In the genomic region with DNA sequence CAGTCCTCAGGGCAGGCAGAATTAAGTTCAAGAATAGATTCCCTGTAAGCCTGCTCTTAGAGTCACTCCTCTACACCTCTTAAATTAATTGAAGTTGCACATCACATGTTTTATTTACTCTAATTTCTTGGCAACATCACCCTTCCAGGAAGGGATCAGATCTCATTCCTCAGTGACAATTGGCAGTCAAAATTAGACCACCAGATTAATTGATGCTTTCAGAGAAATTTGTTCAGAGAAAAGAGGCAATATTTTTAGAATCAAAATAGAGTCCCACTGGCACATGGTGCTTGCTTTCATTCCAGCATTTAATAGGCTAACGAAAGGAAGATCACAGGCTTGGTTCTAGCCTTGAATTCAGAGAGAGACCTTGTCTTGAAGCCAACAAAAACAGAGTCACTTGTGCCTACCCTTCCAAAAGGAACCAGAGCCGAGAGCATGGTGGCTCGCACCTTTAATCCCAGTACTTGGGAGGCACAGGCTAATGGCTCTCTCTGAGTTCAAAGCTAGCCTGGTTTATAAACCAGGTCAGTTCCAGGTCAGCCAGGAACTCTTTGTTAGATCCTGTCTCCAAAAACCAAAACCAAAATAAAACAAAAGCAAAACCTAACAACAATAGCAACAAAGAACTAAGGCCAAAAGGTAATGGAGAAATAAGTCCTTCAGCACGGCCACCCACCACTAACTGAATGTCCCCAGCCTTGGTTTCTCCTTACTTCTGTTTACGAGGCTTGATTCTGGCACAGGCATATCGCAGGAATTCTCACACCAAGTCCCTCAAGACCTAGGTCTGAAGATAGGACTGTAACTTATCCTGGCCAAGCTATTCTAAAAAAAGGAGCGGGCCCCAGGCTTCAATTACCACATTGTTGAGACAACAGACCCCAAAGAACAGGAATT, we compare ENCODE assay signal across 19 mouse cellular contexts. TPM values are rescaled to one million over a fixed set of nuclear protein-coding genes. Genes with fewer than 3 reads are reported as not detected.
DNase-seq lines count a peak whose midpoint lies in the region; ATAC-seq lines count a peak whose summit lies in the region.
"Had no signal": no experiment of that assay in that cellular context is flagged by ENCODE, and none has a peak within 500 bp of the region (broad histone marks: within the 10 kb centered on the region; RNA-seq: fewer than 3 reads in every experiment).

No protein-coding gene starts in this region.

- H3K27ac ChIP-seq in heart, embryonic 10.5 days, result peak overlapping the region; percentile 30; the same call in 1 of the 2 replicates
- no peak overlapping the region for H3K27ac ChIP-seq in midbrain, embryonic 11.5 days (ENCODE audit: low read depth, low read length)
- no peak overlapping the region for H3K27ac ChIP-seq in midbrain, embryonic 10.5 days (replicated peaks)
- H3K27ac ChIP-seq in embryonic facial prominence, embryonic 13.5 days, result 0 out of 2 replicates have a peak overlapping the region, but pooled peaks have one; percentile 8
- H3K27ac ChIP-seq: hindbrain, embryonic 13.5 days; liver, embryonic 14.5 days; neural tube, embryonic 15.5 days had no signal

- peaks cover 16% of the 10 kb centered on the region for H3K4me1 ChIP-seq in heart, embryonic 10.5 days
- H3K4me1 ChIP-seq in midbrain, embryonic 11.5 days (ENCODE audit: control insufficient read depth, insufficient read depth, low read length), result no peaks in the 10 kb centered on the region
- H3K4me1 ChIP-seq in midbrain, embryonic 10.5 days, result no peaks in the 10 kb centered on the region
- H3K4me1 ChIP-seq in embryonic facial prominence, embryonic 13.5 days, result peaks cover 15% of the 10 kb centered on the region
- H3K4me1 ChIP-seq: neural tube, embryonic 15.5 days had no signal

- H3K4me3 ChIP-seq in heart, embryonic 10.5 days, result no peak overlapping the region
- no peak overlapping the region for H3K4me3 ChIP-seq in midbrain, embryonic 11.5 days (ENCODE audit: low read depth, low read length)
- H3K4me3 ChIP-seq in midbrain, embryonic 10.5 days, result no peak overlapping the region
- H3K4me3 ChIP-seq in embryonic facial prominence, embryonic 13.5 days, result no peak overlapping the region
- H3K4me3 ChIP-seq: hindbrain, embryonic 13.5 days; neural tube, embryonic 15.5 days had no signal

- no peak for ATAC-seq in midbrain, embryonic 11.5 days (ENCODE audit: low FRiP score)
- ATAC-seq in embryonic facial prominence, embryonic 13.5 days (ENCODE audit: insufficient number of reproducible peaks, insufficient read depth, low FRiP score, low TSS enrichment, low read depth), result no peak
- ATAC-seq: CD4-positive, CD25-positive, alpha-beta regulatory T cell, adult 4 months; forebrain, postnatal 0 days; intestine, postnatal 0 days had no signal

- H3K9me3 ChIP-seq in heart, embryonic 10.5 days, result no peaks in the 10 kb centered on the region
- H3K9me3 ChIP-seq in midbrain, embryonic 11.5 days (ENCODE audit: control insufficient read depth, low read length), result no peaks in the 10 kb centered on the region
- no peaks in the 10 kb centered on the region for H3K9me3 ChIP-seq in midbrain, embryonic 10.5 days (replicated peaks)
- no peaks in the 10 kb centered on the region for H3K9me3 ChIP-seq in embryonic facial prominence, embryonic 13.5 days
- H3K9me3 ChIP-seq: hindbrain, embryonic 13.5 days; neural tube, embryonic 15.5 days had no signal

- no peak overlapping the region for H3K4me2 ChIP-seq in midbrain, embryonic 11.5 days
- no peak overlapping the region for H3K4me2 ChIP-seq in embryonic facial prominence, embryonic 13.5 days
- H3K4me2 ChIP-seq: hindbrain, embryonic 13.5 days; neural tube, embryonic 15.5 days had no signal

- no peaks in the 10 kb centered on the region for H3K27me3 ChIP-seq in heart, embryonic 10.5 days (ENCODE audit: insufficient read depth, poor library complexity, severe bottlenecking)
- H3K27me3 ChIP-seq in midbrain, embryonic 11.5 days (ENCODE audit: control insufficient read depth, insufficient read depth, low read length), result no peaks in the 10 kb centered on the region
- H3K27me3 ChIP-seq in midbrain, embryonic 10.5 days (ENCODE audit: low read depth, poor library complexity, severe bottlenecking), result no peaks in the 10 kb centered on the region
- H3K27me3 ChIP-seq in embryonic facial prominence, embryonic 13.5 days, result no peaks in the 10 kb centered on the region
- H3K27me3 ChIP-seq: hindbrain, embryonic 13.5 days; neural tube, embryonic 15.5 days had no signal

- DNase-seq in heart, embryonic 10.5 days (ENCODE audit: low spot score), result no peak
- DNase-seq in heart, adult 11 months, result no peak
- peak; percentile 60 for DNase-seq in midbrain, embryonic 11.5 days (ENCODE audit: low spot score, missing footprints)
- DNase-seq in midbrain, embryonic 10.5 days (ENCODE audit: low spot score), result no peak
- DNase-seq in skeletal muscle tissue, adult 2 months (ENCODE audit: low read depth, low spot score), result peak; percentile 45
- no peak for DNase-seq in right cerebral cortex, postnatal 14 days
- DNase-seq: cerebellum, adult 2 months; forebrain, postnatal 0 days; gastrocnemius, postnatal 14 days; kidney, postnatal 25 days; lung, postnatal 10 days; retina, postnatal 1 day; thymus, postnatal 14 days had no signal

- H3K9ac ChIP-seq in midbrain, embryonic 11.5 days (ENCODE audit: low read length), result no peak overlapping the region
- no peak overlapping the region for H3K9ac ChIP-seq in embryonic facial prominence, embryonic 13.5 days
- H3K9ac ChIP-seq: forebrain, postnatal 0 days; hindbrain, embryonic 13.5 days; liver, embryonic 14.5 days; neural tube, embryonic 15.5 days had no signal

- no peaks in the 10 kb centered on the region for H3K36me3 ChIP-seq in heart, embryonic 10.5 days
- no peaks in the 10 kb centered on the region for H3K36me3 ChIP-seq in midbrain, embryonic 11.5 days (ENCODE audit: control insufficient read depth, insufficient read depth, low read length)
- H3K36me3 ChIP-seq in midbrain, embryonic 10.5 days, result no peaks in the 10 kb centered on the region
- H3K36me3 ChIP-seq in embryonic facial prominence, embryonic 13.5 days, result no peaks in the 10 kb centered on the region
- H3K36me3 ChIP-seq: hindbrain, embryonic 13.5 days; neural tube, embryonic 15.5 days had no signal

- WGBS in heart, embryonic 10.5 days, result 43% methylated on average over 7 of the region's 7 CpGs
- 68% methylated on average over 7 of the region's 7 CpGs for WGBS in midbrain, embryonic 11.5 days
- 70% methylated on average over 7 of the region's 7 CpGs for WGBS in midbrain, embryonic 10.5 days
- WGBS in embryonic facial prominence, embryonic 13.5 days, result 42% methylated on average over 7 of the region's 7 CpGs

RNA-seq across cellular contexts. Expression of gene Kifc3, which starts 23.9 kb away (rescaled TPM):
- 13.9 and 15.3 TPM in 2 replicates for polyA plus RNA-seq in heart, embryonic 10.5 days (2016; fragmentation: Nextera tagmentation; extraction: Ambion mirVana)
- 2.3 and 3.6 TPM in 2 replicates for polyA plus RNA-seq in midbrain, embryonic 11.5 days (2014; fragmentation: Nextera tagmentation; extraction: Ambion mirVana)
- 4.1 and 5.2 TPM in 2 replicates for polyA plus RNA-seq in midbrain, embryonic 10.5 days (2016; fragmentation: Nextera tagmentation; extraction: Ambion mirVana)
- polyA plus RNA-seq in embryonic facial prominence, embryonic 13.5 days (2015; fragmentation: Nextera tagmentation; extraction: Ambion mirVana), result 10.6 and 12.2 TPM in 2 replicates
- polyA plus RNA-seq: CD4-positive, CD25-positive, alpha-beta regulatory T cell, adult 4 months had no signal

Comparison
In these comparisons a context has a peak if more than half of its experiments do, and no peak if none do; other contexts are left out.
1. DNase-seq: peak in midbrain, embryonic 11.5 days (single experiment) and skeletal muscle tissue, adult 2 months (single experiment); none in heart, embryonic 10.5 days (single experiment), heart, adult 11 months (single experiment), midbrain, embryonic 10.5 days (single experiment) and right cerebral cortex, postnatal 14 days (single experiment).
2. H3K27ac ChIP-seq: peak in heart, embryonic 10.5 days (single experiment) and embryonic facial prominence, embryonic 13.5 days (single experiment); none in midbrain, embryonic 11.5 days (single experiment) and midbrain, embryonic 10.5 days (single experiment).